Mouse (Mus musculus): ENCODE data around the gene Elmo2.

Gene Elmo2

GRCm38 (mm10) chr2:165326304-165327190 lies at the start of gene Elmo2:
Gene Elmo2, minus strand, starts transcription at chr2:165326479.
- DNase-seq (ENCODE audit: low spot score in 2 of 2) = peak; percentile 98 to 99

- no peak for DNase-seq (ENCODE audit: low spot score in 2 of 2)
Measured at GRCm38 (mm10) chr2:165376001-165376400, 49.7 kb upstream of the Elmo2 start.

- no peak for DNase-seq (ENCODE audit: low spot score in 2 of 2)
Measured at GRCm38 (mm10) chr2:165375478-165375877, 49.2 kb upstream of the Elmo2 start.

- DNase-seq (ENCODE audit: low spot score in 2 of 2) = no peak
Measured at GRCm38 (mm10) chr2:165371066-165371465, 44.8 kb upstream of the Elmo2 start.

GRCm38 (mm10) chr2:165370348-165370747 lies 44.1 kb upstream of the Elmo2 start:
- no peak for DNase-seq (ENCODE audit: low spot score in 2 of 2)

GRCm38 (mm10) chr2:165368496-165368895 lies 42.2 kb upstream of the Elmo2 start, which contains the start of gene Zfp663:
Gene Zfp663, minus strand, starts transcription at chr2:165368729.
- no peak for DNase-seq (ENCODE audit: low spot score in 2 of 2)

- DNase-seq (ENCODE audit: low spot score in 2 of 2) = no peak
Measured at GRCm38 (mm10) chr2:165367868-165368439, 41.7 kb upstream of the Elmo2 start.

GRCm38 (mm10) chr2:165367047-165367520 lies 40.8 kb upstream of the Elmo2 start:
- peak; percentile 28 to 34 for DNase-seq (ENCODE audit: low spot score in 2 of 2)

- peak; percentile 39 to 53 for DNase-seq (ENCODE audit: low spot score in 2 of 2)
Measured at GRCm38 (mm10) chr2:165364334-165365091, 38.2 kb upstream of the Elmo2 start.

GRCm38 (mm10) chr2:165363282-165363681 lies 37.0 kb upstream of the Elmo2 start:
- no peak for DNase-seq (ENCODE audit: low spot score in 2 of 2)

GRCm38 (mm10) chr2:165360861-165361260 lies 34.6 kb upstream of the Elmo2 start:
- DNase-seq (ENCODE audit: low spot score in 2 of 2) = peak; percentile 44 to 52

- DNase-seq (ENCODE audit: low spot score in 2 of 2) = no peak
Measured at GRCm38 (mm10) chr2:165351828-165352513, 25.7 kb upstream of the Elmo2 start.

- DNase-seq (ENCODE audit: low spot score in 2 of 2) = no peak
Measured at GRCm38 (mm10) chr2:165349466-165349865, 23.2 kb upstream of the Elmo2 start.

- DNase-seq (ENCODE audit: low spot score in 2 of 2) = no peak
Measured at GRCm38 (mm10) chr2:165346180-165346579, 19.9 kb upstream of the Elmo2 start.

GRCm38 (mm10) chr2:165337191-165337590 lies 10.9 kb upstream of the Elmo2 start:
- DNase-seq (ENCODE audit: low spot score in 2 of 2) = no peak

GRCm38 (mm10) chr2:165332610-165333210 lies 6.4 kb upstream of the Elmo2 start:
- DNase-seq (ENCODE audit: low spot score in 2 of 2) = no peak

- DNase-seq (ENCODE audit: low spot score in 2 of 2) = peak; percentile 35 to 52
Measured at GRCm38 (mm10) chr2:165329703-165330102, 3.4 kb upstream of the Elmo2 start.

- DNase-seq (ENCODE audit: low spot score in 2 of 2) = peak; percentile 50 to 71
Measured at GRCm38 (mm10) chr2:165328746-165329145, 2.5 kb upstream of the Elmo2 start.

- no peak for DNase-seq (ENCODE audit: low spot score in 2 of 2)
Measured at GRCm38 (mm10) chr2:165327386-165327785, 1.1 kb upstream of the Elmo2 start.

- DNase-seq (ENCODE audit: low spot score in 2 of 2) = no peak
Measured at GRCm38 (mm10) chr2:165325521-165326303, 567 bp downstream of the Elmo2 start.

Data from natural killer cell, adult 2 months (primary cell).